Mouse (Mus musculus): Measurements from ENCODE around the gene Pcnx3.

The Pcnx3 gene

DNA sequence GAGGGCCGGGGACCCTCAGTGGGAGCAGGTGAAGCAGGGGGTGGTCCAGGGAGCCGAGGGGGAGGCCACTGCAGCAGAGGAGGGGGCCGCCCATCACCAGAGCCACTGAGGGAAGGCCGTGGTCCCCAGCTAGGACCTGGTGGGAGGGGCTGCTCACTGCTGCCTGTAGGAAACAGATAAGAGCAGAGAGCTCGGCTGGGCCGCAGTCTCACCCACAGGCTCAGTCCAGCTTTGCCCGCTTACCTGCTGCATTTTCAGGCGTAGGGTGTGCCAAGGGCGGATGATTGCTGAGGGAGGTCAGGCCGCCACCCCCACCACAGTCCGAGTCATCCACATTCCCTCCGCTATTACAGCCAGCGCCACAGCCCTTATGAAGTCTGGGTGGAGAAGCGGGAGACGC lies 23.2 kb downstream of the Pcnx3 start:
- CTCF ChIA-PET: interaction anchor here in 1 of 4 experiments (0.9 kb wide), 1 partner anchor 46 kb away, joined by 3 read pairs; no protein-coding TSS in a partner anchor
- POLR2A ChIA-PET: interaction anchor here in 3 of 4 experiments (0.6 to 9.6 kb wide), 5 partner anchors 15 to 1000 kb away, joined by 3 to 99 read pairs (median 4); partner anchors contain the start of genes Map3k11 (in 1 of the 3) and Pcnx3 (in 1 of the 3)

GRCm38 (mm10) chr19:5664669-5665257 lies 23.9 kb downstream of the Pcnx3 start:
- CTCF ChIA-PET: interaction anchor here in 2 of 4 experiments (0.8 to 2.4 kb wide), 3 partner anchors 46 to 122 kb away, joined by 3 to 7 read pairs (median 6); no protein-coding TSS in a partner anchor
- POLR2A ChIA-PET: interaction anchor here in 2 of 4 experiments (0.9 to 9.6 kb wide), 12 partner anchors 10 to 274 kb away, joined by 3 to 99 read pairs (median 8); partner anchors contain the start of genes Map3k11 (in 1 of the 2), Mus81 (in 1 of the 2), Pcnx3 (in 1 of the 2) and Rnaseh2c (in 1 of the 2)

DNA sequence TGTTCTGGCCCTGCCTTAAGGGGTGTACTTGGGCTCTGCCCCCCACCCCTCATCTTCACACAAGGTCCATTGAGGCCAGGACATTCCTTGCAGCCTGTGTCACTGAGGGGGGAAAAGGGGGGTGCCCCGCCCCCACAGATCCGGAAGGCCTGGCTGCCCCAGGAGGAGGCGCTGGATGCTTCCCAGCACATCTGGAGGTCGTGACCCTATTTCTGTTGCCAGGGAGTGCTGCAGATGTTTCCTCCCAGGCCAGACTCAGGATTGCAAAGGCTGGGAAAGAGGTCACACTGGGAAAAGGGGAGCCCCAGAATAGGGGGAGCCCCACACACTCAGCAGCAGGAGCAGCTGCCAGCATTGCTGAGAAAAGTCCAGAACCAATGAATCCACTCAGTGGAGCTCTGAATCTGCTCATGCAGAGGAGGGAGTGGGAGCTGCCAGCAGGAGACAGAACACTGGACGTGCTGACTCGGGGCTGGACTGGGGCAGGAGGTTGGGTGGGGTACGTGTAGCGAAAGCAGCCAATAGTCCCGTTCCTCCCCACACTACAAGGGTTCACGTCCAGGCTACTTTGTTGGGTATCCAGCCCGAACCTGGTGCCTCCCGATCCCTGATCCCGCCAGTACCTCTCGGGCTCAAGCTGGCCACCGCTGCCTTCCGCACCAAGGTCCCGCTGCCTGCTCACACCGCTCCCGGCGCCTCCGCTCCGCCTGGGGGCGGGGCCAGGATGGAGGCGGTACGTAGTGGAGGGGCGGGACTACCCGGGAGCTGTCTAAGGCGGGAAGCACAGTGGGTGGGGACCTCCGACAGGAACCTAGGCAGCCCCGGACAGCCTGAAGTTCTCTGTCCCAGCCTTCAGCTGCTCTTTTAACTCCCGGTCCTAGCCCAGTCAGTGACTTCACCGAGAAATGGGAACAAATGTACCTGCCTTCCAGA lies 25.5 kb downstream of the Pcnx3 start, which contains the start of gene Sipa1:
Sipa1 (minus strand) TSS at position 727 of the 933 bp plus-strand sequence.
- POLR2A ChIA-PET: interaction anchor here (0.7 to 9.6 kb wide), 50 partner anchors 8 to 591 kb away, joined by 3 to 99 read pairs (median 4); partner anchors contain the start of genes Ccdc85b (in 2 of the 4), Kat5 (in 2 of the 4), Map3k11 (in 2 of the 4) and Mus81 (in 2 of the 4)
- CTCF ChIA-PET: interaction anchor here (0.6 to 2.4 kb wide), 23 partner anchors 9 to 278 kb away, joined by 3 to 11 read pairs (median 3); partner anchors contain the start of genes Ap5b1 (in 2 of the 4), Fam89b (in 1 of the 4) and Mus81 (in 1 of the 4)

GRCm38 (mm10) chr19:5662310-5662709 lies 26.4 kb downstream of the Pcnx3 start:
- ChIA-PET POLR2A (interaction anchor here (0.6 to 9.6 kb wide), 21 partner anchors 8 to 262 kb away, joined by 3 to 99 read pairs (median 5); partner anchors contain the start of genes Cdc42ep2 (in 1 of the 4), Map3k11 (in 1 of the 4), Pcnx3 (in 1 of the 4) and Rela (in 1 of the 4)), CTCF (interaction anchor here in 3 of 4 experiments (0.8 to 2.4 kb wide), 9 partner anchors 10 to 133 kb away, joined by 3 to 11 read pairs (median 5); partner anchors contain the start of gene Ap5b1 (in 2 of the 3))

DNA sequence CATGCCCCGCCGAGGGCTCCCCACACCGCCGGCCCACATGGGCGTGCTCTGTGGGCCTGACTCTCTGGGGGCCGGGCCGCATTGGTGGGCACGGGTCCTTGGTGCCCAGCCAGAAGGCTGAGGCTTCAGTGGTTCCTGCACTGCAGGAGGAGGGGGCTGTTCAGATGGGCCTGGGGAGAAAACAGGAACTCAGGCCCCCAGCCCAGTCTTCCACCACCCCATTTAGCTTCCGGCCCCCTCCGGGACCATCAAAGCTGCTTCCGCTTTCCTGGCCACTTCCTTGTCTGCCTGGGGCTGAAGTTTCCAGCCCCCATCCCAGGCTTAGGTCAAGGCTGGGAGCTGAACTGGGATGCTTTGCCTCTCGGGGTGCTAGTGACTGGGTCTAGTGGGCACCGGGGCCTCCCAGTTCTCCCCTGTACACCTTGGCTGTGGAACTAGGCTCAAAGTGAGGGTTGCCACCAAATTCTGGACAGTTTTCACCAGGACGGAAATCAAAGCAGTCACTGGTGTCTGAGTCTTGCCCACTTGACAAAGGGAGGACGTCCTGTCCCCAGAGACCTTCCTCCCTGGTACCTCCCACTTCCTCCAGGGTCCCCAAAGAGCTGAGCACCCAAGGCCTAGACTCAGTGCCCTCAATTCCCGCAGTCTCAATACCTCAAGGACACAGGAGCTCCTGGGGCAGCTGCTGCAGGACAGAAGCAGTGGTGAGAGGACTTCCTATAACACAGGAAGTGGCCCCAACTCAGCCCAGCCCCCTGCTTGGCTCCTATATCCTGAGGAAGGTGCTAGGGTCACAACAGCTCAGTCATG lies 27.6 kb downstream of the Pcnx3 start:
- CTCF ChIA-PET: interaction anchor here in 2 of 4 experiments (0.5 to 1.6 kb wide), 7 partner anchors 20 to 273 kb away, joined by 3 to 4 read pairs (median 3); no protein-coding TSS in a partner anchor
- POLR2A ChIA-PET: interaction anchor here in 2 of 4 experiments (0.7 to 9.6 kb wide), 15 partner anchors 9 to 233 kb away, joined by 3 to 99 read pairs (median 4); partner anchors contain the start of genes Kat5 (in 1 of the 2), Map3k11 (in 1 of the 2), Pcnx3 (in 1 of the 2) and Rela (in 1 of the 2)

DNA sequence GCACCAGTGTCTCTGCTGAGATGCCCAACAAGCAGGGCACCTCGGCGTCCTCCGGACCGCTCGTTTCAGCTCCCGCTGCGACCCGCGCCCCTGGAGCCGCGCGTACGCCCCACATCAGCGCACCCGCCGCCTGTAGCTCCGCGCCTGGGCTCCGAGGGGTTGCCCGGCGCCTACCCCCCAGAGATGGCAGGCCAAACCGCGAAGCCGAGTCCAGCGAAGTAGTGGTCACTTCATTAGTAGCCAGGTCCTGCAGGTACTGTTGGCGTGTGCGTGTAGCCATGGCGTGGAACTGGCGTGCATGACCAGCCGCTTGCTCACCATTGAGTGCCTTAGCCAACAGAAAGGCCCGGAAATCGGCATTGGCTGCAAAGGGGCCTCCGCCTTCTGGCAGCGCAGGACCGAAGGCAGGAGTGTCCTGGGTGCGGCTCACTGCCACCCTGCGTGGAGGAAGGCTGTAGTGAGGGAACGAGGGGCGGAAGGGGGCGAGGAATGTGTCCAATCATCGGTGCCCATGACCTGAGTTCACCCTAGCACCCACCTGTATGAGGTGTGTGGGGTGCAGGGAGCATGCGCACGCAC lies 33.9 kb downstream of the Pcnx3 start:
- CTCF ChIA-PET: interaction anchor here in 3 of 4 experiments (0.5 to 1.3 kb wide), 4 partner anchors 9 to 1540 kb away, joined by 3 read pairs; partner anchors contain the start of genes Mus81 (in 1 of the 3) and Sipa1 (in 1 of the 3)
- POLR2A ChIA-PET: interaction anchor here (0.7 to 10.2 kb wide), 29 partner anchors 7 to 270 kb away, joined by 3 to 99 read pairs (median 4); partner anchors contain the start of genes Pcnx3 (in 3 of the 4), Map3k11 (in 2 of the 4), Sipa1 (in 2 of the 4) and Cdc42ep2 (in 1 of the 4)

DNA sequence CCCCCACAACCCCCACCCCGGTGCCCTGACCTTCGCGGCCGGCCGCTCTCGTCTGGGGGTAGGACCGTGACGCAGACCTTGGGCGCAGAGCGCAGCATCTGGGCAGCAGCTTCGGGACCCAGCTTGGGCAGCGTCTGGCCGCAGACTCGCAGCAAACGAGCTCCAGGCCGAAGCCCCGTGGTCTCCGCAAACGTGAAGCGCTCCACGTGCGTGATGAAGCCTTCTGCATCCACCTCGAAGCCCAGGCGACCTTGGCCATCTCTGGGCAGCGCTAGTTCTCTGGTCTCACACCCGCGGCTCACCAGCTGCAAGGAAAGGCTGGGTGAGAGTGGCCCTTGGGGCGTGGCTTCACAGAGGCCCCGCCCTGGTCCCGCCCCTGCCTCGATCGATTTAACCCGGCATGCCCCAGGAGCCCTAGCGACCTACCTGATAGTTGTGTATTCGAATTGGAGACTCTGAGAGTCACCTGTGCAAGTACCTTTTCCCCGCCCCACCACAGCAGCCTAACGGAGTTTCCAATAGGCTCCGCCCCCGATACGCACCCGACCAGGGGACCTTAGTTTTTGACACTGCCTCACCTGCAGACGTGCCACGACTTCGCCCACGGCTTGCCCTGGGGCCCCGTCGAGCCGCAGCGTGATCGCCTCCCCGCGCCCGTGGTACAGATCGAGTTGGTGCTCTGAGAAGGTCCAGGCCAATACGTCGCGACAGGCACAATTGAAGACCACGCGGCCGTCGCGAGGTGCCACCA lies 34.6 kb downstream of the Pcnx3 start:
- POLR2A ChIA-PET: interaction anchor here (0.6 to 10.2 kb wide), 38 partner anchors 7 to 431 kb away, joined by 3 to 99 read pairs (median 4); partner anchors contain the start of genes Map3k11 (in 2 of the 4), Mus81 (in 2 of the 4), Pcnx3 (in 2 of the 4) and Sipa1 (in 2 of the 4)
- CTCF ChIA-PET: interaction anchor here in 3 of 4 experiments (0.6 to 1.3 kb wide), 8 partner anchors 9 to 936 kb away, joined by 3 to 7 read pairs (median 4); partner anchors contain the start of genes Mus81 (in 1 of the 3) and Sipa1 (in 1 of the 3)

DNA sequence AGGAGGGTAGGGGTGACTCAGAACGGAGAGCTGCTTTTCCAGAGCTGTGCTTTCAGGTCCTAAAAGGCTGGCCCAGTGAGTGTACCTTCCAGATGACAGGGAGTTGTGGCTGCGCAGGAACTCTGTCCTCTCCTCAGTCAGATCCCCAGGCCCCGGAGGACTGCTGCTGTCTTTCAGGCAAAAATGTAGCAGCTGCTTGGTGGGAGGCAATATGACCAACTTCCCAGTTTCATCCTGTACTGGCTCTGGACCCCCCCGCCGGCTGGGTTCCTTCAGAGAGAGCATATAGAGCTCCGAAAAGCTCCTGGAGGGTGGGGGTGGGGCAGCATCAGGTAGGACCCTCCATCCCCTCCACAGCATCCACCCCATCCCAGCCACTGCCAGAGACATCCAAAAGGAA lies 36.1 kb downstream of the Pcnx3 start:
- CTCF ChIA-PET: interaction anchor here in 3 of 4 experiments (0.6 to 1.0 kb wide), 4 partner anchors 10 to 1353 kb away, joined by 3 to 11 read pairs (median 4); no protein-coding TSS in a partner anchor
- POLR2A ChIA-PET: interaction anchor here in 3 of 4 experiments (0.5 to 10.2 kb wide), 11 partner anchors 9 to 223 kb away, joined by 3 to 99 read pairs (median 4); partner anchors contain the start of genes Ehbp1l1 (in 1 of the 3), Frmd8 (in 1 of the 3), Map3k11 (in 1 of the 3) and Pcnx3 (in 1 of the 3)

DNA sequence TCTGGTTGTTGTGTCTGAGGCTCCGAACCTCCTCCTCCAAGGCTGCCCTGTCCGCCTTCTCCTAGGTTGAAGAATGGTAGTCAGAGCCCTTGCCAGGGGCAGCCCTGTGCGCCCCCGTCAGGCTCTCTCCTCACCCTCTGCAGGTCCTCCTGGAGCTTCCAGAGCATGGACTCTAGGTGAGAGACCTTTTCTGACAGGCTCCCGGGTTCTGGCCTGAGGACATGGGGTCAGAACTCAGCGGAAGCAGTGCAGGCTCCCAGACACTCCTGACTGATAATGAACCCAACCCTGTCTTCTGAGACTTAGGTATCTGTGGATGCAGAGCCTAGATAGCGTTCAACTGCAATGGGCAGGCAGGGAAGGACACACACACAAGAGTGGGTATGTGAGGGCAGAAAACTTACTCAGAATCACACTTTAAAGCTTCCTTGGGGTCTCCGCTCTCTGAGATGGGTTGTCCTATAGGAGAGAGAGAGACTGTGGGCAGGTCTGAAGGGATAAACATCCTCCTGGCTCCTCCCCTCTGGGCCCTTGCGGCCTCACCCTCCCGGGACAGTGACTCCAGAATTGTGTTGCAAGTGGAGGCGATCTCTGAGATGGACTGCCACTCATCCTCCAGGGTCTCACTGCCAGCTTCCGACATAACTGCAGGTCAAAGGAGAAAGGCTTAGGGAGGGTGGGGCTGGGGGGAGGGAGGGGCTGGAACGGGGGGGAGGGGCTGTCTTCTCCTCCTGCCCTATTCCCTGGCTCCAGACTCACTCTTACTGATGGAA lies 37.0 kb downstream of the Pcnx3 start:
- POLR2A ChIA-PET: interaction anchor here in 2 of 4 experiments (0.6 to 10.2 kb wide), 8 partner anchors 8 to 241 kb away, joined by 3 to 99 read pairs (median 4); partner anchors contain the start of genes Kat5 (in 1 of the 2), Map3k11 (in 1 of the 2), Pcnx3 (in 1 of the 2) and Sipa1 (in 1 of the 2)
- CTCF ChIA-PET: interaction anchor here in 2 of 4 experiments (0.6 to 1.0 kb wide), 2 partner anchors 29 to 108 kb away, joined by 3 to 4 read pairs; no protein-coding TSS in a partner anchor

GRCm38 (mm10) chr19:5649298-5649741 lies 39.4 kb downstream of the Pcnx3 start:
- POLR2A ChIA-PET: interaction anchor here (0.6 to 10.2 kb wide), 49 partner anchors 8 to 567 kb away, joined by 3 to 99 read pairs (median 5); partner anchors contain the start of genes Sipa1 (in 4 of the 4), Rela (in 3 of the 4), Kat5 (in 2 of the 4) and Map3k11 (in 2 of the 4)
- CTCF ChIA-PET: interaction anchor here in 3 of 4 experiments (0.7 to 2.3 kb wide), 10 partner anchors 43 to 612 kb away, joined by 3 to 7 read pairs (median 4); partner anchors contain the start of genes Ap5b1 (in 1 of the 3) and Ehbp1l1 (in 1 of the 3)

DNA sequence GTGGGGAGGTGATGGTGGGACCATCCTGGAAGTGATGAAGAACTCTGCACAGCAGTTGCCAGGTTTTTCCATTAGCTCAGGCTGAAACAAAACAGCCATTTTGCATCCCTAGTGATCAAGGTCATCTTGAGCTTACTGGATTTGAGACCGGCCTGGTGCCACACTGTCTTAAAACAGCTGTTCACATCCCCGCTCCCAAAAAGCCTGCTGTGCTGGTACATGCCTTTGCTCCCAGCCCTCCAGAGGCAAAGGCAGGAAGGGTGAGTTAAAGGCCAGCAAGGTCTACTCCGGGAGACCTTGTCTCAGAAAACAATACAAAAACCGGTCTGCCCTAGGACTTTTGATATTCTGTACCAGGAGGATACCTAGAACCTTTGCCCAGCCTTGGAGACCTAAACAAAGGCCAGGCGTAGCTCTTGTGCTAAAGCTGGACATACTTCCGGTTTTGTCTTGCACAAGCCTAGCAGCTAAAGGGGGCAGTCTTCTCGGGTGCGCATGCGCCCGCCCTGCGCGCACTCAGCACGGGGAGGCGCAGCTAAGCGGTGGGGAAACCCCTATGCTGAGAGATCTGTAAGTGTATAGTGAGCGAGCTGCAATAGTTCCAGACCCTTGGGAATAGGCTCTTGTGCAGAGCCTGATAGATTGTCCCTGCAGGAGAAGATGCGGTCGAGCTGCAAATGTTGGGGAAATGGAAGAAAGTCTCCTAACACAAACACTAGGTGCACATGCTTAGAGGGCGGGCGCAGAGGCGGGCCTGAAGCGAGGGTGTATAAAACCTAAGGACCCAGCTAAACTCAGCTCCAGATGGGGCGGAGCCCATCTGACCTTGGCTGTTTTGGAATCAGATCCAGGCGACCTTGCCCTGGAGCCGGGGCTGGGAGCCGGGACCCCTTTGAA lies 40.1 kb downstream of the Pcnx3 start:
- ChIA-PET POLR2A (interaction anchor here (0.6 to 10.2 kb wide), 70 partner anchors 8 to 566 kb away, joined by 3 to 99 read pairs (median 4); partner anchors contain the start of genes Rela (in 4 of the 4), Sipa1 (in 4 of the 4), Map3k11 (in 3 of the 4) and Pcnx3 (in 3 of the 4)), CTCF (interaction anchor here (0.5 to 2.9 kb wide), 16 partner anchors 15 to 612 kb away, joined by 3 to 11 read pairs (median 3); partner anchors contain the start of genes Ap5b1 (in 2 of the 4), Ehbp1l1 (in 1 of the 4), Sipa1 (in 1 of the 4) and Snx32 (in 1 of the 4))

DNA sequence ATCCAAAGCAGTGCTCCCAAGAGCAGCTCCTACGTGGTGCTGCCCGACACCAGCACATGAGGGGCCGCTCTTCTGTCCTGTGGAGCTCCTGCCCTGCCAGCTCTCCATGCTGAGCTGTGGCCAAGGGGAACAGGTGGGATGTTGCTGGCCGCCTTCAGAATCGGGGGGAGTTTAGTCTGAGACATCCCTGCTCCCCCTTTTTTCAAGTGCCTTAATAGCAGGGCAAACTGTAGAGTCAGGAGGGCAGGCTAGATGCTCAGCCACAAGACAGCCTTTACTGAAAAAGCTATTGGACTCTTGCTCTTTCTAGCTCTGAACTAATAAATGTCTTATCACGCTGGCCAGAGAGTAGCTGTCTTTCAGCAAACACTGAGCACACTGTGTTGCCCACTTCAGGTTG lies 40.9 kb downstream of the Pcnx3 start:
- CTCF ChIA-PET: interaction anchor here in 3 of 4 experiments (0.5 to 2.9 kb wide), 8 partner anchors 16 to 123 kb away, joined by 3 to 11 read pairs (median 3); partner anchors contain the start of genes Ap5b1 (in 2 of the 3), Ehbp1l1 (in 1 of the 3), Scyl1 (in 1 of the 3) and Sipa1 (in 1 of the 3)
- POLR2A ChIA-PET: interaction anchor here (0.5 to 10.2 kb wide), 37 partner anchors 7 to 865 kb away, joined by 3 to 99 read pairs (median 5); partner anchors contain the start of genes Rela (in 3 of the 4), Sipa1 (in 3 of the 4), Cfl1 (in 2 of the 4) and Mus81 (in 2 of the 4)
